Mouse (Mus musculus) limb, embryonic 12.5 days (tissue): Measurements from ENCODE around the gene Fcgr4. TPM values are rescaled to one million over a fixed set of nuclear protein-coding genes. Genes with fewer than 3 reads are reported as not detected.
"Not testable (repeated sequence)": the region's sequence is repeated elsewhere in the genome, so short reads cannot be mapped to it uniquely, and the experiment has no call there.

Experiments used
- ATAC-seq: fragments of 200-750 bp; cut with Nextera tagmentation; 2 replicates; pipeline ENCODE4 v1.8.0; 2017; ENCODE audit warnings: low read depth, moderate TSS enrichment; ENCODE audit not compliant: insufficient number of reproducible peaks, insufficient read depth, low FRiP score, low TSS enrichment
- H3K27ac ChIP-seq: fragments of 300-500 bp; sonication (generic); 2 replicates; pipeline ENCODE4 v1.5.1; 2016; ENCODE audit warnings: mild to moderate bottlenecking, moderate library complexity
- H3K27me3 ChIP-seq: fragments of 300-500 bp; sonication (generic); 2 replicates; pipeline ENCODE4 v1.6.1; 2016; ENCODE audit warnings: mild to moderate bottlenecking, moderate library complexity
- H3K36me3 ChIP-seq: fragments of 300-500 bp; sonication (generic); 2 replicates; pipeline ENCODE4 v1.6.1; 2016; ENCODE audit warnings: mild to moderate bottlenecking, moderate library complexity
- H3K4me1 ChIP-seq: fragments of 300-500 bp; sonication (generic); replicated peaks from 2 replicates; pipeline ENCODE4 v1.6.1; 2016
- H3K4me2 ChIP-seq: fragments of 300-500 bp; sonication (generic); 2 replicates; pipeline ENCODE4 v1.6.1; 2016; ENCODE audit warnings: mild to moderate bottlenecking, moderate library complexity
- H3K4me3 ChIP-seq: fragments of 300-500 bp; sonication (generic); replicated peaks from 2 replicates; pipeline ENCODE4 v1.5.1; 2016; ENCODE audit warnings: mild to moderate bottlenecking
- H3K9ac ChIP-seq: fragments of 300-500 bp; sonication (generic); replicated peaks from 2 replicates; pipeline ENCODE4 v1.6.1; 2016; ENCODE audit warnings: mild to moderate bottlenecking, moderate library complexity
- H3K9me3 ChIP-seq: fragments of 300-500 bp; sonication (generic); 2 replicates; pipeline ENCODE4 v1.6.1; 2016; ENCODE audit warnings: mild to moderate bottlenecking, moderate library complexity
- WGBS: fragments of 180-500 bp; shearing (Covaris S2); methylation state at CpG from one replicate; pipeline ENCODE4 v1.1.7; 2016; 5-methylcytosine and 5-hydroxymethylcytosine counted together
- polyA plus RNA-seq: library from polyadenylated mRNA; unstranded; fragments of >200 nt; fragmentation: Nextera tagmentation; extraction: Ambion mirVana; gene quantifications from 2 replicates; pipeline ENCODE4 v1.2.1, GENCODE M21; 2016

Gene Fcgr4
- polyA plus RNA-seq, 1 experiment from 2014 or later = 0.21 TPM

DNA sequence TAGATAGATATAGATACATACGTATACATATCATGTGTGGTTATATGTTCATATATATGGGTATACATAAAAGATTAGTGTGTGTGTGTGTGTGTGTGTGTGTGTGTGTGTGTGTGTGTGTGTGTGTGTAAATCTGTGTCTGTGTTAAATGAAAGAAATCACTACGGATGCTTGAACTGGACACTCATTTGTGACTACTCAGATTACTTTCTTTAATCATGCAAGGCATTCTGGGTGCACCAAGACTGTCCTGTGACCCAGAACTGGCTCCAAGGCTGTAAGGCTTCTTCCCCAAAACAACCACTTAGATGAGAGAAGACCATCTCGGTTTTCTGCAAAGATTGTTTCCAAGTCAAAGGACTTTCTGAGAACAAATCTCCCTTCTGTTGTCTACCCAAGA, 50.8 kb downstream of the Fcgr4 start:
- WGBS = 62% methylated on average over 3 of the region's 3 CpGs
- H3K9ac ChIP-seq = not testable (repeated sequence)

DNA sequence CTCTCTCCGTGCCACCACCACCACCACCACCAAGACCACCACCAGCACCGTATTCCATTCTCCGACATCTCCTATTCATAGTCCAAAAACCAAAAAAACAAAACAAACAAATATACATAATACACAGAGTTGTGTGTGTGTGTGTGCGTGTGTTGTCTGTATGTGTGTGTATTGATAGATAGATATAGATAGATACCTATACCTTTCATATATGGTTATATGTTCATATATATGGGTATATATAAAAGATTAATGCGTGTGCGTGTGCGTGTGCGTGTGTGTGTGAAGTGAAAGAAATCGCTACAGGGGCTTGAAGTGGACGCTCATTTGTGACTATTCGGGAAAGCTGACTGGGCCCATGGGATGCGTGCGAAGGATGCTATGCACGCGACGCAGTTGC, 52.2 kb downstream of the Fcgr4 start:
- H3K4me1 ChIP-seq, ATAC-seq, H3K36me3 ChIP-seq, H3K4me2 ChIP-seq, H3K4me3 ChIP-seq, H3K27ac ChIP-seq, H3K9me3 ChIP-seq, H3K9ac ChIP-seq: not testable (repeated sequence)
- peaks cover 42% of the 10 kb centered on the region for H3K27me3 ChIP-seq
- WGBS = 23% methylated on average over 16 of the region's 16 CpGs

More for the DNA sequence above, 50.8 kb downstream of the Fcgr4 start:
- H3K27ac ChIP-seq, H3K36me3 ChIP-seq, H3K4me1 ChIP-seq, H3K9me3 ChIP-seq, H3K4me3 ChIP-seq, ATAC-seq, H3K4me2 ChIP-seq: not testable (repeated sequence)
- H3K27me3 ChIP-seq = peaks cover 49% of the 10 kb centered on the region

DNA sequence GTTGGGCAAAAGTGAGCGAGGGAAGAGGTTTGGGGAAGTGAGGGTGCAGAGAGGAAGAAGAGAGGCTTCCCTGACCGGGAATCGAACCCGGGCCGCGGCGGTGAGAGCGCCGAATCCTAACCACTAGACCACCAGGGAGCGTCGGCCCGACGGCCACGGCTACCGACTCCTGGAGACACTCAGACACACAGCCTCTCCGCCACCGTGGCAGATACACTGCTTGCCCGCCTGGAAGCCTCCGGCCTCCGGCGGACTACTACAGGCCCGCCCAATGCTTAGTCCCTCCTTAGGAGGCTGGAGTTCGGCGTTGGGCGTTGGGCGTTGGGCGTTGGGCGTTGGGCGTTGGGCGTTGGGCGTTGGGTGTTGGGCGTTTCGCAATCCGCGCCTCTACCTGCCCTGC, 53.0 kb downstream of the Fcgr4 start:
- no CpG with 5 or more reads among the region's 35 CpGs for WGBS
- not testable (repeated sequence) for H3K4me2 ChIP-seq
- peak; percentile 18; the same call in 1 of the 2 replicates for ATAC-seq

GRCm38 (mm10) chr1:171072217-171072616, 53.5 kb downstream of the Fcgr4 start:
- not testable (repeated sequence) for H3K9me3 ChIP-seq, H3K27ac ChIP-seq, ATAC-seq

More for the DNA sequence above, 53.0 kb downstream of the Fcgr4 start:
- not testable (repeated sequence) for H3K4me1 ChIP-seq, H3K9ac ChIP-seq, H3K4me3 ChIP-seq, H3K36me3 ChIP-seq, H3K9me3 ChIP-seq, H3K27ac ChIP-seq
- H3K27me3 ChIP-seq = peaks cover 37% of the 10 kb centered on the region

GRCm38 (mm10) chr1:171074283-171074682, 55.6 kb downstream of the Fcgr4 start:
- 27% methylated on average over 6 of the region's 10 CpGs for WGBS
- H3K4me2 ChIP-seq, ATAC-seq, H3K4me1 ChIP-seq, H3K36me3 ChIP-seq, H3K4me3 ChIP-seq, H3K9me3 ChIP-seq, H3K9ac ChIP-seq, H3K27ac ChIP-seq: not testable (repeated sequence)
- H3K27me3 ChIP-seq = peaks cover 50% of the 10 kb centered on the region

More at GRCm38 (mm10) chr1:171072217-171072616, 53.5 kb downstream of the Fcgr4 start:
- H3K4me2 ChIP-seq, H3K36me3 ChIP-seq, H3K4me1 ChIP-seq, H3K4me3 ChIP-seq, H3K9ac ChIP-seq: not testable (repeated sequence)
- H3K27me3 ChIP-seq = peaks cover 40% of the 10 kb centered on the region
- no CpG with 5 or more reads among the region's 45 CpGs for WGBS

- H3K36me3 ChIP-seq, H3K9me3 ChIP-seq, H3K4me2 ChIP-seq, H3K27ac ChIP-seq, H3K4me1 ChIP-seq, H3K9ac ChIP-seq, ATAC-seq, H3K4me3 ChIP-seq: not testable (repeated sequence)
- H3K27me3 ChIP-seq = peaks cover 37% of the 10 kb centered on the region
- WGBS = 74% methylated on average over 5 of the region's 5 CpGs
These were observed 57.5 kb downstream of the Fcgr4 start for GRCm38 (mm10) chr1:171076176-171076575.

DNA sequence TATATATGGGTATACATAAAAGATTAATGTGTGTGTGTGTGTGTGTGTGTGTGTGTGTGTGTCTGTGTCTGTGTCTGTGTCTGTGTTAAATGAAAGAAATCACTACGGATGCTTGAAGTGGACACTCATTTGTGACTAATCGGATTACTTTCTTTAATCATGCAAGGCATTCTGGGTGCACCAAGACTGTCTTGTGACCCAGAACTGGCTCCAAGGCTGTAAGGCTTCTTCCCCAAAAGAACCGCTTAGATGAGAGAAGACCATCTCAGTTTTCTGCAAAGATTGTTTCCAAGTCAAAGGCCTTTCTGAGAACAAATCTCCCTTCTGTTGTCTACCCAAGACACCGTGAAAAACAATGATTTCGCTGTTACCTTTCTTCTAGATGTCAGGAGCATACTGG, 58.5 kb downstream of the Fcgr4 start:
- H3K4me3 ChIP-seq, H3K9ac ChIP-seq, H3K36me3 ChIP-seq, H3K27ac ChIP-seq, H3K9me3 ChIP-seq, ATAC-seq, H3K4me1 ChIP-seq, H3K4me2 ChIP-seq: not testable (repeated sequence)
- H3K27me3 ChIP-seq = peaks cover 42% of the 10 kb centered on the region
- WGBS = 41% methylated on average over 5 of the region's 5 CpGs

DNA sequence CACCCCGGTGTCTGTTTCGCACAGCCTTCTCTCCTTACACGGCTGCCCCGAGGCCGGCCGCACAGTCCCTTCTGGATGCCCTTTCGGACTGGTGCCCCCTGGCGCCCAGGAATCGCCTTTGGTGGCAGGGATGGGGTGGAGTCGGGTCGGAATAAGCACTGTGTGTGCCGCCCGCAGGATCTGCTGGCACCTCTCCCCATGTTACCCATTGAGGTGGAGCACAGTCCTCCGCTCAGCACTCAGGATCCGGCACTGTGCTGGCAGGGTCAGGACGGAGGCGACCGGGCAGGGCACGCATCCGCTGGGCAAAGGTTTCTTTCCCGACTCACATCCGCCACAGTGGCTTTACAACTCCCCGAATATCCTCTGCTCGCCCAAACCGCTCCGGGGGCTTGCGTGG, 59.2 kb downstream of the Fcgr4 start:
- peaks cover 44% of the 10 kb centered on the region for H3K27me3 ChIP-seq
- H3K4me2 ChIP-seq = peak overlapping the region; percentile 42

DNA sequence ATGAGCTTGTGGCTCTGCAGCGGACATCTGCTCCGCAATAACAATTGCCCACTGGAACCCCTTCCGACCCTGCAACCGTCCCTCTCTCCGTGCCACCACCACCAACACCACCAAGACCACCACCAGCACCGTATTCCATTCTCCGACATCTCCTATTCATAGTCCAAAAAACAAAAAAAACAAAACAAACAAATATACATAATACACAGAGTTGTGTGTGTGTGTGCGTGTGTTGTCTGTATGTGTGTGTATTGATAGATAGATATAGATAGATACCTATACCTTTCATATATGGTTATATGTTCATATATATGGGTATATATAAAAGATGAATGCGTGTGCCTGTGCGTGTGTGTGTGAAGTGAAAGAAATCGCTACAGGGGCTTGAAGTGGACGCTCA, 59.7 kb downstream of the Fcgr4 start:
- WGBS = 23% methylated on average over 12 of the region's 12 CpGs
- H3K4me1 ChIP-seq, H3K27ac ChIP-seq, H3K36me3 ChIP-seq, H3K9ac ChIP-seq, H3K4me3 ChIP-seq, ATAC-seq, H3K9me3 ChIP-seq: not testable (repeated sequence)
- Histone ChIP-seq H3K4me2 (0 out of 2 replicates have a peak overlapping the region, but pooled peaks have one; percentile 42), H3K27me3 (peaks cover 44% of the 10 kb centered on the region)

More for the DNA sequence above, 59.2 kb downstream of the Fcgr4 start:
- not testable (repeated sequence) for H3K4me1 ChIP-seq, H3K36me3 ChIP-seq, H3K9ac ChIP-seq, H3K9me3 ChIP-seq, H3K27ac ChIP-seq
- peak overlapping the region; percentile 23 for H3K4me3 ChIP-seq
- 4% methylated on average over 19 of the region's 27 CpGs for WGBS
- ATAC-seq = peak; percentile 52

DNA sequence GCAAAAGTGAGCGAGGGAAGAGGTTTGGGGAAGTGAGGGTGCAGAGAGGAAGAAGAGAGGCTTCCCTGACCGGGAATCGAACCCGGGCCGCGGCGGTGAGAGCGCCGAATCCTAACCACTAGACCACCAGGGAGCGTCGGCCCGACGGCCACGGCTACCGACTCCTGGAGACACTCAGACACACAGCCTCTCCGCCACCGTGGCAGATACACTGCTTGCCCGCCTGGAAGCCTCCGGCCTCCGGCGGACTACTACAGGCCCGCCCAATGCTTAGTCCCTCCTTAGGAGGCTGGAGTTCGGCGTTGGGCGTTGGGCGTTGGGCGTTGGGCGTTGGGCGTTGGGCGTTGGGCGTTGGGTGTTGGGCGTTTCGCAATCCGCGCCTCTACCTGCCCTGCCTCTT, 60.6 kb downstream of the Fcgr4 start:
- H3K36me3 ChIP-seq, H3K4me3 ChIP-seq, H3K27ac ChIP-seq, H3K9me3 ChIP-seq, H3K9ac ChIP-seq, H3K4me2 ChIP-seq, H3K4me1 ChIP-seq: not testable (repeated sequence)
- WGBS = 0% methylated on average over 1 of the region's 35 CpGs
- peak; percentile 28; the same call in 1 of the 2 replicates for ATAC-seq
- H3K27me3 ChIP-seq = peaks cover 36% of the 10 kb centered on the region
